Mouse (Mus musculus): Measurements from ENCODE around the gene Tm9sf2. TPM values are rescaled to one million over a fixed set of nuclear protein-coding genes. Genes with fewer than 3 reads are reported as not detected.

The Tm9sf2 gene
- polyA plus RNA-seq, 1 experiment from 2014 or later, result 118 TPM

- H3K27ac ChIP-seq, result peak overlapping the region; percentile 94
- H3K9ac ChIP-seq, result peak overlapping the region; percentile 93
- H3K9me3 ChIP-seq, result no peaks in the 10 kb centered on the region
- ATAC-seq (ENCODE audit: low FRiP score), result no peak
- peaks cover 41% of the 10 kb centered on the region for H3K4me1 ChIP-seq (replicated peaks)
- H3K4me2 ChIP-seq, result peak overlapping the region; percentile 82
- H3K27me3 ChIP-seq, result no peaks in the 10 kb centered on the region
- H3K4me3 ChIP-seq, result peak overlapping the region; percentile 44
- WGBS, result 66% methylated on average over 16 of the region's 16 CpGs
- H3K36me3 ChIP-seq, result peaks cover under 1% of the 10 kb centered on the region; the same call in 1 of the 2 replicates
Measured at GRCm38 (mm10) chr14:122105391-122106285, 1.2 kb upstream of the Tm9sf2 start.

GRCm38 (mm10) chr14:122107481-122108214 lies 810 bp downstream of the Tm9sf2 start:
- Histone ChIP-seq H3K4me2 (peak overlapping the region; percentile 82), H3K36me3 (peaks cover 8% of the 10 kb centered on the region), H3K4me1 (replicated peaks) (peaks cover 44% of the 10 kb centered on the region), H3K9ac (peak overlapping the region; percentile 93), H3K9me3 (no peaks in the 10 kb centered on the region), H3K4me3 (peak overlapping the region; percentile 92), H3K27me3 (no peaks in the 10 kb centered on the region), H3K27ac (peak overlapping the region; percentile 95)
- WGBS, result 5% methylated on average over 44 of the region's 44 CpGs
- ATAC-seq (ENCODE audit: low FRiP score), result no peak; the same call in 1 of the 2 replicates

- Histone ChIP-seq H3K4me3 (no peak overlapping the region), H3K4me2 (no peak overlapping the region), H3K9ac (no peak overlapping the region), H3K4me1 (replicated peaks) (peaks cover 31% of the 10 kb centered on the region), H3K9me3 (no peaks in the 10 kb centered on the region), H3K36me3 (peaks cover 8% of the 10 kb centered on the region), H3K27ac (no peak overlapping the region), H3K27me3 (no peaks in the 10 kb centered on the region)
- 97% methylated on average over 2 of the region's 2 CpGs for WGBS
- ATAC-seq (ENCODE audit: low FRiP score), result no peak
Measured at GRCm38 (mm10) chr14:122111681-122112080, 4.8 kb downstream of the Tm9sf2 start.

- Histone ChIP-seq H3K27ac (no peak overlapping the region), H3K36me3 (peaks cover 8% of the 10 kb centered on the region), H3K9ac (no peak overlapping the region), H3K9me3 (no peaks in the 10 kb centered on the region), H3K4me3 (no peak overlapping the region), H3K4me1 (replicated peaks) (peaks cover 31% of the 10 kb centered on the region), H3K4me2 (no peak overlapping the region), H3K27me3 (no peaks in the 10 kb centered on the region)
- no peak for ATAC-seq (ENCODE audit: low FRiP score)
- WGBS, result 89% methylated on average over 5 of the region's 5 CpGs
Measured at GRCm38 (mm10) chr14:122112311-122112710, 5.5 kb downstream of the Tm9sf2 start.

- H3K27me3 ChIP-seq, result no peaks in the 10 kb centered on the region
- no peak overlapping the region for H3K9ac ChIP-seq
- no peaks in the 10 kb centered on the region for H3K9me3 ChIP-seq
- H3K4me2 ChIP-seq, result no peak overlapping the region
- H3K4me1 ChIP-seq (replicated peaks), result 0 out of 2 replicates have a peak, but pooled peaks cover 9% of the 10 kb centered on the region
- no peak overlapping the region for H3K27ac ChIP-seq
- ATAC-seq (ENCODE audit: low FRiP score), result no peak
- no peak overlapping the region for H3K4me3 ChIP-seq
- H3K36me3 ChIP-seq, result peaks cover 2% of the 10 kb centered on the region
- 92% methylated on average over 1 of the region's 1 CpGs for WGBS
Measured at GRCm38 (mm10) chr14:122116200-122116599, 9.4 kb downstream of the Tm9sf2 start.

GRCm38 (mm10) chr14:122130111-122130797 lies 23.4 kb downstream of the Tm9sf2 start:
- no peak for ATAC-seq (ENCODE audit: low FRiP score)
- H3K27ac ChIP-seq, result no peak overlapping the region
- WGBS, result 92% methylated on average over 5 of the region's 5 CpGs
- H3K36me3 ChIP-seq, result peaks cover 48% of the 10 kb centered on the region
- H3K4me2 ChIP-seq, result no peak overlapping the region
- no peaks in the 10 kb centered on the region for H3K4me1 ChIP-seq (replicated peaks)
- H3K9ac ChIP-seq, result no peak overlapping the region
- H3K9me3 ChIP-seq, result no peaks in the 10 kb centered on the region
- H3K27me3 ChIP-seq, result no peaks in the 10 kb centered on the region
- H3K4me3 ChIP-seq, result no peak overlapping the region

GRCm38 (mm10) chr14:122131644-122132043 lies 24.8 kb downstream of the Tm9sf2 start:
- no peaks in the 10 kb centered on the region for H3K4me1 ChIP-seq (replicated peaks)
- no peak overlapping the region for H3K4me3 ChIP-seq
- no peak overlapping the region for H3K9ac ChIP-seq
- no peak for ATAC-seq (ENCODE audit: low FRiP score)
- H3K9me3 ChIP-seq, result no peaks in the 10 kb centered on the region
- no peak overlapping the region for H3K27ac ChIP-seq
- no peak overlapping the region for H3K4me2 ChIP-seq
- H3K27me3 ChIP-seq, result no peaks in the 10 kb centered on the region
- 88% methylated on average over 2 of the region's 2 CpGs for WGBS
- H3K36me3 ChIP-seq, result peaks cover 38% of the 10 kb centered on the region

- H3K27me3 ChIP-seq, result no peaks in the 10 kb centered on the region
- H3K4me2 ChIP-seq, result no peak overlapping the region
- no peaks in the 10 kb centered on the region for H3K9me3 ChIP-seq
- H3K4me1 ChIP-seq (replicated peaks), result no peaks in the 10 kb centered on the region
- no peak overlapping the region for H3K27ac ChIP-seq
- 84% methylated on average over 3 of the region's 3 CpGs for WGBS
- H3K4me3 ChIP-seq, result no peak overlapping the region
- ATAC-seq (ENCODE audit: low FRiP score), result no peak
- no peak overlapping the region for H3K9ac ChIP-seq
- peaks cover 35% of the 10 kb centered on the region for H3K36me3 ChIP-seq
Measured at GRCm38 (mm10) chr14:122136368-122136928, 29.6 kb downstream of the Tm9sf2 start.

- Histone ChIP-seq H3K9me3 (no peaks in the 10 kb centered on the region), H3K9ac (no peak overlapping the region), H3K4me3 (no peak overlapping the region), H3K4me2 (no peak overlapping the region), H3K36me3 (peaks cover 42% of the 10 kb centered on the region), H3K27me3 (no peaks in the 10 kb centered on the region), H3K4me1 (replicated peaks) (no peaks in the 10 kb centered on the region), H3K27ac (no peak overlapping the region)
- no peak for ATAC-seq (ENCODE audit: low FRiP score)
- 91% methylated on average over 7 of the region's 7 CpGs for WGBS
Measured at GRCm38 (mm10) chr14:122137234-122137633, 30.4 kb downstream of the Tm9sf2 start.

- no peak for ATAC-seq (ENCODE audit: low FRiP score)
- Histone ChIP-seq H3K4me3 (no peak overlapping the region), H3K27ac (no peak overlapping the region), H3K4me1 (replicated peaks) (no peaks in the 10 kb centered on the region), H3K4me2 (no peak overlapping the region), H3K9ac (no peak overlapping the region), H3K9me3 (no peaks in the 10 kb centered on the region), H3K36me3 (peaks cover 60% of the 10 kb centered on the region), H3K27me3 (no peaks in the 10 kb centered on the region)
- WGBS, result 54% methylated on average over 1 of the region's 1 CpGs
Measured at GRCm38 (mm10) chr14:122140126-122140525, 33.3 kb downstream of the Tm9sf2 start.

- no peak overlapping the region for H3K4me3 ChIP-seq
Measured at GRCm38 (mm10) chr14:122143585-122144269, 36.9 kb downstream of the Tm9sf2 start.

More at GRCm38 (mm10) chr14:122143585-122144269, 36.9 kb downstream of the Tm9sf2 start:
- Histone ChIP-seq H3K9me3 (no peaks in the 10 kb centered on the region), H3K4me2 (no peak overlapping the region), H3K27me3 (no peaks in the 10 kb centered on the region), H3K27ac (no peak overlapping the region), H3K36me3 (peaks cover 79% of the 10 kb centered on the region), H3K4me1 (replicated peaks) (no peaks in the 10 kb centered on the region), H3K9ac (no peak overlapping the region)
- no peak for ATAC-seq (ENCODE audit: low FRiP score)
- WGBS, result 93% methylated on average over 4 of the region's 4 CpGs
